Comparison of ENCODE assay signal across 9 mouse cellular contexts in genomic region chr5:72856255-72856878, GRCm38 (mm10). TPM values are rescaled to one million over a fixed set of nuclear protein-coding genes. Genes with fewer than 3 reads are reported as not detected.
DNase-seq lines count a peak whose midpoint lies in the region; ATAC-seq and TF ChIP-seq lines count a peak whose summit lies in the region.
"Had no signal": no experiment of that assay in that cellular context is flagged by ENCODE, and none has a peak within 500 bp of the region (broad histone marks: within the 10 kb centered on the region; RNA-seq: fewer than 3 reads in every experiment).

No protein-coding gene starts in this region.

- no peaks in the 10 kb centered on the region for H3K79me2 ChIP-seq in heart, adult 2 months (replicated peaks; ENCODE audit: control insufficient read depth, insufficient read depth, low read length)

- intact Hi-C loops in heart, adult 2 months (cut with DNase I), result no loop called here

- peak; percentile 29; the same call in 1 of the 2 replicates for ATAC-seq in kidney, embryonic 14.5 days (ENCODE audit: low FRiP score, low TSS enrichment)
- no peak for ATAC-seq in neural tube, embryonic 13.5 days (ENCODE audit: low read depth)

- no peak overlapping the region for H3K9ac ChIP-seq in heart, adult 2 months (ENCODE audit: low read depth, low read length)
- H3K9ac ChIP-seq in kidney, embryonic 14.5 days (ENCODE audit: low read depth, low read length), result no peak overlapping the region
- H3K9ac ChIP-seq in neural tube, embryonic 13.5 days, result no peak overlapping the region

- H3K4me3 ChIP-seq in heart, adult 2 months, result no peak overlapping the region
- H3K4me3 ChIP-seq in kidney, embryonic 14.5 days (ENCODE audit: low read length), result no peak overlapping the region
- H3K4me3 ChIP-seq in neural tube, embryonic 13.5 days, result no peak overlapping the region

- peak; percentile 89 for DNase-seq in heart, adult 11 months
- no peak for DNase-seq in heart, adult 2 months
- DNase-seq in kidney, postnatal 4 days, result no peak
- no peak for DNase-seq in neural tube, embryonic 10.5 days (ENCODE audit: extremely low spot score, low spot score)
- no peak for DNase-seq in embryo, embryonic 9.5 days (ENCODE audit: extremely low spot score)
- DNase-seq in frontal cortex, postnatal 14 days (ENCODE audit: low spot score in 2 of 2), result no peak

- H3K36me3 ChIP-seq in heart, adult 2 months (ENCODE audit: control insufficient read depth, insufficient read depth, low read length), result 0 out of 2 replicates have a peak, but pooled peaks cover 3% of the 10 kb centered on the region
- H3K36me3 ChIP-seq in kidney, embryonic 14.5 days (ENCODE audit: control insufficient read depth, insufficient read depth, low read length), result no peaks in the 10 kb centered on the region
- H3K36me3 ChIP-seq in neural tube, embryonic 13.5 days, result no peaks in the 10 kb centered on the region

- no peaks in the 10 kb centered on the region for H3K27me3 ChIP-seq in heart, adult 2 months (ENCODE audit: control insufficient read depth, insufficient read depth, low read length)
- H3K27me3 ChIP-seq in kidney, embryonic 14.5 days (ENCODE audit: control insufficient read depth, insufficient read depth, low read length), result no peaks in the 10 kb centered on the region
- H3K27me3 ChIP-seq in neural tube, embryonic 13.5 days, result no peaks in the 10 kb centered on the region

- no peak for TF ChIP-seq CTCF in heart, adult 2 months (IDR thresholded peaks at IDR 0.05)

- no peak overlapping the region for H3K27ac ChIP-seq in heart, adult 2 months
- no peak overlapping the region for H3K27ac ChIP-seq in kidney, embryonic 14.5 days (ENCODE audit: low read depth, low read length)
- H3K27ac ChIP-seq in neural tube, embryonic 13.5 days (replicated peaks), result peak overlapping the region; percentile 59
- H3K27ac ChIP-seq: macrophage had no signal

- peaks cover 20% of the 10 kb centered on the region for H3K4me1 ChIP-seq in heart, adult 2 months (ENCODE audit: control insufficient read depth, insufficient read depth, low read length)
- H3K4me1 ChIP-seq in kidney, embryonic 14.5 days (ENCODE audit: control insufficient read depth, insufficient read depth, low read length), result peaks cover 10% of the 10 kb centered on the region; the same call in 1 of the 2 replicates
- H3K4me1 ChIP-seq in neural tube, embryonic 13.5 days (replicated peaks), result peaks cover 13% of the 10 kb centered on the region; the same call in 1 of the 2 replicates

- no peak for TF ChIP-seq POLR2A in heart, adult 2 months (IDR thresholded peaks at IDR 0.05; ENCODE audit: insufficient read depth, low read depth, low read length)

- TF ChIP-seq EP300 in heart, adult 2 months (IDR thresholded peaks at IDR 0.05; ENCODE audit: insufficient read depth, low read depth, low read length), result no peak

- peaks cover 10% of the 10 kb centered on the region; the same call in 1 of the 2 replicates for H3K9me3 ChIP-seq in kidney, embryonic 14.5 days (ENCODE audit: control insufficient read depth, low read length)
- no peaks in the 10 kb centered on the region; the same call in 1 of the 2 replicates for H3K9me3 ChIP-seq in neural tube, embryonic 13.5 days

- H3K4me2 ChIP-seq in kidney, embryonic 14.5 days (replicated peaks; ENCODE audit: low read depth, low read length), result no peak overlapping the region
- no peak overlapping the region for H3K4me2 ChIP-seq in neural tube, embryonic 13.5 days

- 72% methylated on average over 8 of the region's 8 CpGs for WGBS in heart, adult 2 months
- WGBS in kidney, embryonic 14.5 days, result 79% methylated on average over 8 of the region's 8 CpGs
- 87% methylated on average over 8 of the region's 8 CpGs for WGBS in neural tube, embryonic 13.5 days

RNA-seq across cellular contexts. Expression of gene Tec, which starts 11.9 kb away (rescaled TPM):
- 10 to 100 TPM; 12.8 to 13.8 TPM for total RNA-seq in heart, adult 2 months (2021)
- polyA plus RNA-seq in heart, adult 2 months (2012; rRNA removed), result 5.7 and 9.3 TPM in 2 replicates
- polyA plus RNA-seq in kidney, embryonic 14.5 days (2014; fragmentation: Nextera tagmentation; extraction: Ambion mirVana), result 7.8 and 8.9 TPM in 2 replicates
- polyA plus RNA-seq in neural tube, embryonic 13.5 days (2015; fragmentation: Nextera tagmentation; extraction: Ambion mirVana), result 10.0 and 10.5 TPM in 2 replicates

RNA-seq across cellular contexts. Expression of gene Slain2, which starts 57.7 kb away (rescaled TPM):
- total RNA-seq in heart, adult 2 months (2021), result 100 to 1,000 TPM; 149 to 186 TPM
- 53.7 and 84.5 TPM in 2 replicates for polyA plus RNA-seq in heart, adult 2 months (2012; rRNA removed)
- polyA plus RNA-seq in kidney, embryonic 14.5 days (2014; fragmentation: Nextera tagmentation; extraction: Ambion mirVana), result 18.4 and 25.3 TPM in 2 replicates
- 17.4 and 19.5 TPM in 2 replicates for polyA plus RNA-seq in neural tube, embryonic 13.5 days (2015; fragmentation: Nextera tagmentation; extraction: Ambion mirVana)
